Mouse (Mus musculus) layer of hippocampus, adult 18-20 months (tissue): ENCODE measurements around the gene Hectd4. TPM values are rescaled to one million over a fixed set of nuclear protein-coding genes. Genes with fewer than 3 reads are reported as not detected.

Experiments
- DNase-seq, 2 experiments: peaks; one replicate each; pipeline ENCODE4 v3.0.0; 2022; ENCODE audit warnings: low spot score in 2 of 2
- total RNA-seq, 2 experiments: library from RNA; stranded (reverse); gene quantifications; 2 replicates each; pipeline ENCODE4 v1.2.3; 2021

Gene Hectd4
- total RNA-seq, 2 experiments from 2014 or later = 156 to 168 TPM

DNA sequence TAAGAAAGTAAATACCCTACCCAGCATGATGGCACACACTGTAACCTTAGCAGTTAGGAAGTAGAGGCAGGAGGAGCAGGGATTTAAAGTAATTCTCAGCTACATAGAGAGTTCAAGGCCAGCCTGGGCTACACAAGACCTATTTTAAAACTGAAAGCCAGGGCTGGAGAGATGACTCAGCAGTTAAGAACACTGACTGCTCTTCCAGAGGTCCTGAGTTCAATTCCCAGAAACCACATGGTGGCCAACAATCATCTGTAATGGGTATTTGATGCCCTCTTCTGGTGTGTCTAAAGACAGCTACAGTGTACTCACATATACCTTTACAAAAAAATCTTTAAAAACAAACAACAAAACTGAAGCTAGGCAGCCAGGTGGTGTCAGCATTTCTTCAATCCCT is 169.7 kb downstream of the Hectd4 start:
- no peak for DNase-seq

DNA sequence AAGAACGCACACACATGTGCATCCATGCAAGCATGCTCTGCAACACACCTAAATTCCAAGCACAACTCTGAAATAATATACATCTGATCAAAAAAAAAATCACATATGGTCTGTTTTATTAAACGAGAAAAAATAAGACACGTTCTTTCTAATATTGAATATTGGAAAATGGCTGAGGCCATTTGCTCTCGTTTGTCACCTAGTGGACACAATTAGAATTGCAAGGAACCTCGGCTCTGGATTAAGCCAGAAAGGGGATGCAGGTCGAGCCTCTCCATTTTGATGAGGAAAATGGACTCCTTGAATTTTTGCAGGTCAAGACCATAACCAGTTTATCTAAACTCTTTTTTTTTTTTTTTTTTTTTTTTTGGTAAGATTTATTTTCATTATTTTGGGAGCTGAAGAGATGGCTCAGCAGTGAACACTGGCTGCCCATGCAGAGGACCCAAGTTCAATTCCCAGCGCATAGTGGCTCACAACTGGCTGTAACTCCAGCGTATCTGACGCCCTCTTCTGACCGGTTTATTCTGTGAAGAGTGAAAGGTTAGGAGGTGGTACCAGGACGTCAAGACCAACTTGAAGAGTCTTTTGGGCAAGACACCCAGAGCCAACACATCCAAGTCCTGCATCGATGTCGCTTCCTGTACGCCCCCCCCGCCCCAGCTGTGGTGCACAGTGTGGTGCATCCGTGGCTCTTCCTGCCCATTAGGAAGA is 172.8 kb downstream of the Hectd4 start:
- DNase-seq = peak in 1 of 2 experiments; percentile 72

DNA sequence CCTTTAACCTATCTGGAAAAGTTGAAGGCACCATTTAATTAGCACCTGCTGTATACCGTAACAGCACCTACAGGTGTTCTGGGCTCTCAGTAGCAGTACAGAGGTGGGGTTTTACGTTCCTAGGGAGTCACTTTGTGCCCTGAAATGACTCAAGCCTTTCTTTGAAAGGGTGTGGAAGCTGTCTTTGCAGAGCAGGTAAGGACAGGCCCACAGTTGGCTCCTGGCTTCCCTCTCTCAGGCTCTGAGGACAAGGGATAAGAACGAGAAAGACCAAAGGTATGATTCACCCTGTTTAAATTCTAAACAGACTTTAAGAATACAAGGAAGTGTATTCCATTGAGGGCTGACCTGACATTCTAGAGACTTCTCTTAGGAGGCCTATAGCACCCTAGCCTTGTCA is 173.4 kb downstream of the Hectd4 start:
- no peak for DNase-seq

DNA sequence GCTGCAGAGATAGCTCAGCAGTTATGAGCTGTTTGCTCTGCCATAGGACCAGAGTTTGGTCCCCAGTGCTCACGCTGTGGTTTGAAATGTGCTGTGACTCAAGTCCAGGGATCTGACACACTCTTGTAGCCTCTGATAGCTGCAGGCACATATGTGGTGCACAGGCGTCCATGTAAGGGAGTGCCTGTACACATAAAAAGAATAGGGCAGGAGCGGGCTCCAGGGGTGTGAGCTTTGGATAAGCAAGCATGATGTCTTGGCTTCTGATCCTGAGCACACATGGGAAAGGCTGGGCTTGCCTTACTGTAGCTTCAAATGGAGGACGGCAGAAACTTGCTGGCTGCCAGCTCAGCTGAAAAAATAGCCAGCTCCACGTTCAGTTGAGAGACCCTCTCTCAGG is 175.6 kb downstream of the Hectd4 start:
- DNase-seq = no peak

DNA sequence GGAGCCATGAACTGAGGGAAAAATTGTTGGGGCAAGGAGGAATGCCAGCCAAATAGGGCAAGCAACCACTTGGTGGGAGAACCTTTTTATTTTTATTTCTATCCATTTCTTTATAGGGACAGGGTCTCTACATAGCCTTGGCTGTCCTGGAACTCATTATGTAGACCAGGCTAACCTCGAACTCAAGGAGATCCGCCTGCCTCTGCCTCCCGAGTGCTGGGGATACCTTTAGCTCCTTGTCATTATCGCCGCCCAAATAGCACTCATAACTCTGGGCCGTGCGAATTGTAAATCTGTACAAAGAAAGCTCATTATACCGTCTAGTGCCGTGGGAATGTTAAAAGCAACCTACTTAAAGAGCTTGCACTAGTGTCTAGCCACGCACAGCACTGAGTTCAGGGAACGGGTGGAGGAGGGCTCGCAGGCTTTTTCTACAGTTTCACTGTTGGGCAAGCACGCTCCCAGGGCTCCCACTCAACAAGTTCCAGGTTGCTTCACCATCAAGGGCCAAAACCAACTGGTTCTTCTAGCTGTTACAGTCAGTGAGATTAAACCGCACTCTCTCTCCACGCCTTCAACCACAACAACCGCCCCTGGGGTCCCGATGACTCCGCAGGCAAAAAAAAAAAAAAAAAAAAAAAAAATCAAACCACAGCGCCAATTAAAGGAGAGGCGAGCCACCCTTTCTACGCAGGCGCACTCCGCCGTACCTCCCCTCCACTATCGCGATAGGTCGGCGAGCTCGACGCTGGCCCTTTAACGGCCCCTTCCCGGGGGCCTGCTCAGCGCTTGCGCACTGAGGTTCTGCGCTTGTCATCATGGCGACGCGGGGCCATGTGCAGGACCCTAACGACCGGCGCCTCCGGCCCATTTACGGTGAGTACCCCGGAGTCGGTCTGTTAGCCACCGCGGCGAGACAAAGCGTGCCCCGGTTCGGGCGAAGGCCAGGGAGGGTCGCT is 177.4 kb downstream of the Hectd4 start, which contains the start of gene Naa25:
Gene Naa25 (plus strand): TSS at position 750 of the 959 bp plus-strand sequence.
- peak; percentile 90 to 93 for DNase-seq

DNA sequence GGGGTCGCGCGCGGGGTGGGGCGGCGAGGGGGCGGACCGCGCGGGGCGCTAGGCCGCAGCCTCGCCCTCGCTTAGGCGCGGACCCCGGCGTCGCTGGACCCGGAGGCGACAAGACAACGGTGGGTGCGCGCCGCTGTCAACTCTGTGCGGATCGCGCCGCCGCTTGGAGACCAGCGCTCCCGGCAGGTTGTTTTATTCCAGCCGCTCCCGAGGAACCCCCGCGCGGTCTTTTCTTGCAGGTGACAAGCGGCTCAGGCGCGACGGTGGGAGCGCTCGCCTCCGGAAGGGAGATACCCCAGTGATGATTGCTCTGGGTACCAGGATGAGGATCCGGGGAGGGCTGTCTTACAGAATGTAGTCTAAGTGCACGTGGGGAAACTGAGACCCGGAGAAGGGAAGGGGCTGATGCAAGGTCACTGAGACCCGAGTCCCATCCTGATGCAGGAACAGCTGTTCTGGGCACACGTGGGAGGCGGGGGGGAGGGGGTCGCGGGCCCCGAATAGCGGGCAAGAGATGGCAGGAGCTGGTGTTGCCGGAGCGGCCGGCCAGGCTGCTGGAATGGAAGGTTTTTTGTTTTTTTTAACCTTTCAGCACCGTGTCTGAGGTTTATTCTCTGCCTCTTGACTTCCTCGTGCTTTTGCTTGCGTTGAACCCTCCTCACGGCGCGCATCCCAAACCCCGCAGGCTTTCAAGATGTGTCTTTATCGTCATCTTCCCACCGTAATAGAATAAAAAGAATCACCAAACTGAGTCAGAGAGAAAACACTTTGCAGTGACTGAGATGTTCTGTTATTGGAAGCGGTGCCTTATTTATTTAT is 178.3 kb downstream of the Hectd4 start:
- no peak for DNase-seq

DNA sequence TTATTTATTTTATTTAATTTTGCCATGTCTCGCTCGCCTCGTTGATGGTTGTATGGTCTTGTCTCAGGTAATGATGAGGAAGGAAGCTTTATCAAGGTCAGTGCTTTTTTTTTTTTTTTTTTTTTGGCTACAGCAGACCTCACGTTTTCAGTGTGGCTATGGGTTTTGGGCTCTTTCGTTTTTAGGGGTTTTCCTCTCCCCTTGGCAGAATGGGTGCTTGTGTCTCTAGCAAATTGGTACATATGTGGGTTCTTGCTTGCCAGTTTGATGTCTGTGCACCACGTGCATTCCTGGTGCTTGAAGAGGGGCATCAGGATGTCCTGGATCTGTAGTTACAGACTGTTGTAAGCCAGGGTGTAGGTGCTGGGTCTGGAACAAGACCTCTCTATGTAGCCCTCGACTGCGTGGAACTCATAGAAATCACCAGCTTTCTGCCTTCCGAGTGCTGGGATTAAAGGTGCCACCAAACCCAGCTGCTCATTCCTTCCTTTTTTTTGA is 179.0 kb downstream of the Hectd4 start:
- no peak for DNase-seq

DNA sequence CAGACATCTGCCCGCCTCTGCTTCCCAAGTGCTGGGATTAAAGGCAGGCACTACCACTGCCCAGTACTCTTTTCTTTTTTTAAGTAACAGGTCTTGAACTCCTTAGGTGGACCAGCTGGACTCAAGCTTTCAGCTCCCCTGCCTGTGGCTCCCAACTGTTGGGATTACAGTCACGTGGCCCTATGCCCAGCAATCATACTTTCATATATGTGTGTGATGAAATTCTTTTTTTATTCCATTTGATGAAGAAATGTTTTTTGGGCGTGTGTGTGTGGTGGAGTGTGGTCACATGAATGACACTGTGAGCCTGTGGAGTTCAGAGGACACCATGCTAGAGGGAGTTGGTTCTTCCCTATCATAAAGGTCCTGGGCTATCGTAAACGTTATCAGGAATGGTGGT is 179.5 kb downstream of the Hectd4 start:
- DNase-seq = no peak

DNA sequence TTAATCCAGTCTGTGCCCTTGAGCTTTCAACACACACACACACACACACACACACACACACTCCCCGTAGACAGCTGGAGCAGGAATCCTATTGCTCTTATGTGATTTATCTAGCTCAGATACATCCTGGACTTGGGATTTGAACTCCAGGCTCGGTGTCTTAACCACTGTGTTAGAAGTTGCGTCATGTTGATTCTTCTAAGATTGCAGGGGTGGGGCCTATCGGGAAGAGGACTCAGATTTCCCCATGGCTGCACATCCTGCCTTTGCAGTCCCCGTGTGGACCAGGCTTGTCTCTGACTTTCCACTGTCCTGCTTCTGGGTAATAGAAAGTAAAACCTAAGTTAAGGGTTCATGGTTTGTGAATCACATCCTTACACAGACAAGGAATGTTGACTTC is 180.0 kb downstream of the Hectd4 start:
- DNase-seq = no peak

DNA sequence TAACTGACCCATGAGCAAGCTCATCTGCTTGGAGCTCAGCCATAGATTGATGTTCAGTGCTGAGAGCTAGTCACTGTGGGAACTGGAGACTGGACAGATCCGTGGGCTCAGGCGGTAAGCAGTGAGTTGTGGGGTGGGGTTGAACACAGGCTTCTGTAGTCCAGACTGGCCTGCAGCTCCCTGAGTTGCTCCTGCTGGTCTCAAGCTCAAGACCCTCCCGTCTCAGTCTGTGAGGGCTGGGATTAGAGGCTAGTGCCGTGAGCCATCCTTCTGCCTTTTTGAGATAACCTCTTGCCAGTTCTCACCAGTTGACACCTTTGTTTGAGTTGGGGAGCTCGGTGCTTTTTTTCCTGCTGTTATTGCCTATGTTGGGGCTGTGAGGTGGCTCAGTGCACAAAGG is 180.8 kb downstream of the Hectd4 start:
- no peak for DNase-seq

DNA sequence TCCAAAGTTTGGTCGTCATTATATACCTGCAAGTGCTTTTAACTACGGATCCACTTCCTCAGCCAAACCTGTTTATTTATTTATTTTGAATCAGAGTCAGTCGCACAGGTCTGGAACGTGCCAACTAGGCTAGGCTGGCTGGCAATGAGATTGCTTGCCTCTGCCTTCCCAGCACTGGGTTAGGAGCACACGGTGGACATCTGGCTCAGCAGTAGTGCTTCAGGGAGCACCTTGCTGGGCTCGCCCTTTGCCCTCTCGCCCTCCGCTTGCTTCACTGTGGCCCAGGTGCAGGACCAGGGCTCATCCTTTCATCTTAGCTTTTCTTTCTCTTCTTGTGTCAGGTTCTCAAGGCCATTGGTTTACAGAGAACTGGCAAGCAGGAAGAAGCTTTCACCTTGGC is 187.8 kb downstream of the Hectd4 start:
- no peak for DNase-seq

DNA sequence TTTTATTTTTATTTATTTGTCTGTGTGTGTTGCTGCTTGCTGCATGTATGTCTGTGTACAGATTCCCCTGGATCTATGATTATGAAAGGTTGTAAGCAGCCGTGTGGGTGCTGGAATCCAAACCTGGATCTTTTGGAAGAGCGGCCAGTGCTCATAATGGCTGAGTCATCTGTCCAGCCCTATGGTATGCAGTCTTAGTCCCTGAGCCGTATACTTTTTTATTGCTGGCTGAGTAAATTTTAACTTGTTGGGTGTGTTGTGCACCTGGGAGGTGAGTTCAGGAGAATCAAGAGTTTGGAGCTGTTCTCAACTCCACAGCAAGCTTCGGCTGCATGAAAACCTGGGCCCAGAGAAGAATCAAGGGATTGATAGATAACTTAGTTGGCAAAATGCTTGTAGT is 191.0 kb downstream of the Hectd4 start:
- DNase-seq = no peak

Other genes with a start within 250 kb of the Hectd4 start
- gene Rph3a, start 210.1 kb upstream of the Hectd4 start, total RNA-seq = 100 to 1,000 TPM; 217 to 224 TPM
- 100 to 1,000 TPM; 104 to 106 TPM for gene Ptpn11, start 28.8 kb upstream of the Hectd4 start, total RNA-seq
- gene Rpl6, start 15.7 kb upstream of the Hectd4 start, total RNA-seq = 100 to 1,000 TPM; 493 to 505 TPM
- 10 to 100 TPM; 73.2 to 74.7 TPM for gene Trafd1, start 165.4 kb downstream of the Hectd4 start, total RNA-seq
- gene Naa25, start 177.7 kb downstream of the Hectd4 start, total RNA-seq = 10 to 100 TPM; 39.4 to 39.8 TPM
- gene Tmem116, start 231.7 kb downstream of the Hectd4 start, total RNA-seq = 1 to 10 TPM; 8.4 to 8.9 TPM
- 100 to 1,000 TPM; 140 to 150 TPM for gene Erp29, start 232.3 kb downstream of the Hectd4 start, total RNA-seq